Mouse (Mus musculus): ENCODE results near the gene Olfr1234.

DNA sequence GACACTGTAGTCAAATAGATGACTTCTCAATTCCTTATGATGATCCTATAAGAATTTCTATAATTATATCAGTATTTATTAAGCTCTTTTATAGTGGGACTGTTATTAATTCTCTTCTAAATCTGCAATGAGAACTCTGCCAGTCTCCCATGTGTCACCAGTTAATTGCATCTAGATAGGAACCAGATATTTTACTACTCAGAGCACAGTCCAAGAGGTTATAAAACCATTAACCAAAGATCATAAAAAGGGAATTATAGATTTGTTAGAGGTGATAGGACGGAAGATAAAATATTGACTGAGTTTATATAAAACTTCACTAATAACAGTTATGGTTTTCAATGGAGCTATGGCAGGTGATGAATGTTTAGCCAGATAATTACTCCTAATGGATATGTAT lies 36.2 kb upstream of the Olfr1234 start:
- TF ChIP-seq CTCF (IDR thresholded peaks at IDR 0.05; ENCODE audit: control insufficient read depth, insufficient read depth, insufficient replicate concordance, low read depth, low read length) = no peak
- no peak for TF ChIP-seq POLR2A (IDR thresholded peaks at IDR 0.05; ENCODE audit: control insufficient read depth, low read depth, low read length)
